Mouse (Mus musculus) lung, embryonic 15.5 days (tissue): ENCODE measurements around the gene Eif2b5. TPM values are rescaled to one million over a fixed set of nuclear protein-coding genes. Genes with fewer than 3 reads are reported as not detected.
"Not testable (repeated sequence)": the region's sequence is repeated elsewhere in the genome, so short reads cannot be mapped to it uniquely, and the experiment has no call there.

Experiments
- ATAC-seq: fragments of 200-750 bp; cut with Nextera tagmentation; 2 replicates; pipeline ENCODE4 v1.8.0; 2017; ENCODE audit warnings: moderate number of reproducible peaks, borderline replicate concordance; ENCODE audit not compliant: low FRiP score, low TSS enrichment; ENCODE audit errors: extremely low read depth
- H3K27ac ChIP-seq: fragments of 300-500 bp; sonication (generic); 2 replicates; pipeline ENCODE4 v1.5.1; 2015; ENCODE audit warnings: moderate library complexity, mild to moderate bottlenecking, inconsistent platforms
- H3K27me3 ChIP-seq: fragments of 300-500 bp; sonication (generic); 2 replicates; pipeline ENCODE4 v1.6.1; 2015; ENCODE audit warnings: inconsistent platforms
- H3K36me3 ChIP-seq: fragments of 300-500 bp; sonication (generic); 2 replicates; pipeline ENCODE4 v1.6.1; 2015; ENCODE audit warnings: inconsistent platforms
- H3K4me1 ChIP-seq: fragments of 300-500 bp; sonication (generic); 2 replicates; pipeline ENCODE4 v1.6.1; 2015; ENCODE audit warnings: inconsistent platforms
- H3K4me2 ChIP-seq: fragments of 300-500 bp; sonication (generic); 2 replicates; pipeline ENCODE4 v1.6.1; 2015; ENCODE audit warnings: inconsistent platforms, mild to moderate bottlenecking, moderate library complexity
- H3K4me3 ChIP-seq: fragments of 300-500 bp; sonication (generic); 2 replicates; pipeline ENCODE4 v1.5.1; 2015; ENCODE audit warnings: mild to moderate bottlenecking, inconsistent platforms
- H3K9ac ChIP-seq: fragments of 300-500 bp; sonication (generic); 2 replicates; pipeline ENCODE4 v1.6.1; 2015; ENCODE audit warnings: inconsistent platforms
- H3K9me3 ChIP-seq: fragments of 300-500 bp; sonication (generic); 2 replicates; pipeline ENCODE4 v1.6.1; 2016; ENCODE audit warnings: inconsistent platforms
- WGBS: fragments of 180-500 bp; shearing (Covaris S2); methylation state at CpG from one replicate; pipeline ENCODE4 v1.1.7; 2015; 5-methylcytosine and 5-hydroxymethylcytosine counted together
- polyA plus RNA-seq: library from polyadenylated mRNA; unstranded; fragments of >200 nt; fragmentation: Nextera tagmentation; extraction: Ambion mirVana; gene quantifications from 2 replicates; pipeline ENCODE4 v1.2.1, GENCODE M21; 2015

Eif2b5 gene
- 106 TPM in 2 replicates for polyA plus RNA-seq

DNA sequence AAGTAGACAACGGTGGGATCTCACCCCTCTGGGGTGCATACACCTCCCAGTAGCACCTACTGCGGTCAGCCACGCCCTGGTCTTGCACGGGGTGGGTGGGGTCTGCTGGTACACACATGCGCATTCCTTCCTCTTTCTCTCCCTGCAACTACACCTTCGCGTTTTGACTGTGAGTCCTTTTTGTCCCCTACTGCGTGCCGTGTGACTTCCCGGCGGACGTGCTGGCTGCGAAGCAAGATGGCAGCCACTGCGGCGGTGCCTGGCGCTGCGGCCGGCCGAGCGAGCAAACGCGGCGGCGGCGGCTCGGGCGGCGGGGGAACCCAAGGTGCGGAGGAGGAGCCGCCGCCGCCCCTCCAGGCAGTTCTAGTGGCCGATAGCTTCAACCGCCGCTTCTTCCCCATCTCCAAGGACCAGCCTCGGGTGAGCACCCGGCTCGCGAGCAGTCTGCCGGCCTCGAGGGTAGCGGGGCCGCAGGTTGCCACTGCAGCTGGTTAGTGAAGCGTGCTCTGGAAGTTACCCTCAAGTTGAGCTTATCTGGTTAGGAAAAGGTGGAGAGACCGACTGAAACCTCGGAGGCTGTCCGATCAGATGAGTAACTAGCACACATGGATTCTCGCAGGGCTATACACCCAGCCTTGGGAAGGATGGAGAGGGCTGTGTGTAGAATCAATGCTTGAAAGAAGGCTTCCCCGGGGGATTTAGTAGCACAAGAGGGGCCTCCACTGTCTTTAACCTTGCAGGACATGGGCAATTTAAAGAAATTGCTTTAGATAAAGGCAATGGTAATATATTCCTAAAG is at the start of gene Eif2b5:
Gene Eif2b5 (plus strand): TSS at position 141 of the 799 bp plus-strand sequence.
- Histone ChIP-seq H3K4me2 (peak within 1 kb of the TSS; percentile 87), H3K4me3 (peak within 1 kb of the TSS; percentile 72), H3K27me3 (no peaks in the 10 kb centered on the region), H3K9ac (peak within 1 kb of the TSS; percentile 79), H3K36me3 (peaks cover 29% of the 10 kb centered on the region), H3K9me3 (no peaks in the 10 kb centered on the region), H3K4me1 (peaks cover 18% of the 10 kb centered on the region), H3K27ac (peak within 1 kb of the TSS; percentile 80)
- WGBS = under 1% methylated on average over 49 of the region's 49 CpGs
- ATAC-seq = peak; percentile 93

DNA sequence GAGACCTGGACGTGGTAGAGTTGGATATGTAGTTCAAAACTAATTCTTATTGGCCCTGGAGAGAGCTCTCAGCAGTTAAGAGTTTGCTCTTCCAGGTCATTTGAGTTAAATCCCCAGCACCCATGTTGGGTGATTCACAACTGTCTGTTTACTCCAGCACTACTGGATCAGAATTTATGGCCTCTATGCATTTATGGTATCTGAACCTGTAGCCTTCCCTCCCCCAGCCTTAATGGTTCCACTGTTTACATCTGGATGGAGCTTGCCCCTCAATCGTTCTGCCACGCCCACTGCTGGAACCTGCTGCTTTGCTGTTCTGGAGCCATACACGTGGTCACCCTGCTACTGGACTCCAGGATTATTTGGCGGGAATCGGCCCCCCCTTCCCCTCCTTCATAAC is 46.8 kb upstream of the Eif2b5 start:
- 68% methylated on average over 6 of the region's 6 CpGs for WGBS
- H3K4me1 ChIP-seq = no peaks in the 10 kb centered on the region
- no peaks in the 10 kb centered on the region for H3K36me3 ChIP-seq
- H3K4me3 ChIP-seq = no peak overlapping the region
- no peak overlapping the region for H3K9ac ChIP-seq
- H3K4me2 ChIP-seq = no peak overlapping the region
- H3K27ac ChIP-seq = no peak overlapping the region
- H3K9me3 ChIP-seq = no peaks in the 10 kb centered on the region
- no peaks in the 10 kb centered on the region for H3K27me3 ChIP-seq
- ATAC-seq = no peak

DNA sequence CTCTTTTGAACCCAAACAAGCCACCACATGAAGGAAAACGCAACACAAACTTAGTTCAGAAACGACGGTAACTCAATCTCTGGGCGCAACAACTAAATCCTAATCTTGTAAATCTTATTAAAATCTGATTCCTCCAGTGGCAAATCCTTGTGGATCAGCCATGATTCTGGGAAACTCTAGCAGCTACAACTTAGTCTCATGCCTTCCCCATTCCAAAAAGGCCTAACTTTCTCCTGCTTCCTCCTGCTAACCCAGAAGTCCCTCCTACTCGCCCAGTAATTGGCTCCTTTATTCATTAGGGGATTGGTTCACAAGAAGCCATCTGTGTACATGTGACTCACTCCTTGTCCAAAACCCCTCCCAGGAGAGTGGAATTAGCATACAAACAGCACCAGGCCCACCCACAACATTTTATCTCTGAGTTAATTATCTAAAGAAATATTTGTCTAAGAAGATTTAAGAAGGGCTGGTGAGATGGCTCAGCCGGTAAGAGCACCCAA is 44.4 kb upstream of the Eif2b5 start:
- H3K27ac ChIP-seq = no peak overlapping the region
- H3K4me1 ChIP-seq = no peaks in the 10 kb centered on the region
- 94% methylated on average over 6 of the region's 6 CpGs for WGBS
- no peaks in the 10 kb centered on the region for H3K27me3 ChIP-seq
- no peak overlapping the region for H3K4me3 ChIP-seq
- no peaks in the 10 kb centered on the region for H3K36me3 ChIP-seq
- no peak overlapping the region for H3K9ac ChIP-seq
- no peaks in the 10 kb centered on the region for H3K9me3 ChIP-seq
- ATAC-seq = no peak
- H3K4me2 ChIP-seq = no peak overlapping the region

DNA sequence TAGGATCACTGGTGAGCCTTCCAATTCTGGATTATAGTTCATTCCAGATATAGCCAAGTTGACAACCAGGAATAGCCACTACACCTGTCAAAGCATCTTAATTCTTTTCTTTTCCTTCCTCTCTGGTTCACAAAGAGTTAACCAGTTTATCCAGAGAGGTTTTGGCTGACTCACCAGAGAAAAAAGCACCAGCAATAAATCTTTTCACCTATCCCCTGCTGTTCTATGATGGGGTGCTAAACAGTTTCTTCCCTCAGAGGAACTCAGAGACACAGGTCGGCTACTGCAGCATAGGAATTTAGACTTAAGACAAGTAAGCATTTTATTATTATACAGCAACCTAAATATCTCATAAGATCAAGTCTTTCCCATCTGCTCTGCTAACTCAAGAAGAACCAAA is 42.5 kb upstream of the Eif2b5 start:
- Histone ChIP-seq H3K27ac (no peak overlapping the region), H3K9me3 (no peaks in the 10 kb centered on the region), H3K9ac (no peak overlapping the region), H3K4me3 (no peak overlapping the region), H3K4me1 (no peaks in the 10 kb centered on the region), H3K36me3 (no peaks in the 10 kb centered on the region), H3K4me2 (no peak overlapping the region), H3K27me3 (no peaks in the 10 kb centered on the region)
- 12% methylated on average over 1 of the region's 1 CpGs for WGBS
- no peak for ATAC-seq

DNA sequence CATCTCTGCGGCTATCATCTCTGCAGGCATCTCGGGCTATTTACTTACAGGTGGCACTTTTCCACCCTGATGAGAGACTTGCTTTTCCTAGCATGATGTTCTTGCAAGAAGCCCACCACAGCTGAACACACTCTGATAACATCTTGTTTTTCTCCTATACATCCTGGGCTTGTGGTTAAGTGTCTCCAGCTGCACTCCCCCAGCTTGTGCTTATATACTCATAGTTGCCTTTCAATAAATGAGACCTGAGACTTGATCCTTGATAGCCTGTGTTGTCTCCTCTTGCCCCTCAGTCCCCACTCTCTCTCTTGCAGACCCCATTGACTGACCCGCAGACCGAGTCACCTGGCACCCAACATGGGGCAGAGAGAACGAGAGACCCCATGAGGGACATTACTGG is 39.9 kb upstream of the Eif2b5 start:
- ATAC-seq = not testable (repeated sequence)

DNA sequence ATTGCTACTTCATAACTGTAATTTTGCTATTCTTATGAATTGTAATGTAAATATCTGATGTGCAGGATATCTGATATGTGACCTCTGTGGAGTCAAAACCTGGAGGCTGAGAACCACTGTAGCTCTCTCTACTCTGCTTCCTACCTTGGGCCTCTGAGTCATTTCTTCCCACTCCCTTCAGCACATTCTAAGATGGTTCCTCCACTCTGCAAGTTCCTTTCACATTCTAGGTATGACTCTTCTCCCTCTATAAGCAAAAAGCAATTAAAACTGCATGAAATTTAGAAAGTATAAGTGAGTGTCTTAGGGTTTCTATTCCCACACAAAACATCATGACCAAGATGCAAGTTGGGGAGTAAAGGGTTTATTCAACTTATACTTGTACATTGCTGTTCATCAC is 33.9 kb upstream of the Eif2b5 start:
- H3K36me3 ChIP-seq = no peaks in the 10 kb centered on the region
- ATAC-seq = no peak
- no peaks in the 10 kb centered on the region for H3K9me3 ChIP-seq
- no peak overlapping the region for H3K27ac ChIP-seq
- no peak overlapping the region for H3K9ac ChIP-seq
- H3K4me2 ChIP-seq = no peak overlapping the region
- H3K27me3 ChIP-seq = no peaks in the 10 kb centered on the region
- H3K4me3 ChIP-seq = no peak overlapping the region
- H3K4me1 ChIP-seq = no peaks in the 10 kb centered on the region

More for the DNA sequence above, 39.9 kb upstream of the Eif2b5 start:
- H3K4me2 ChIP-seq, H3K27ac ChIP-seq, H3K27me3 ChIP-seq, H3K36me3 ChIP-seq, H3K9me3 ChIP-seq, H3K4me3 ChIP-seq, H3K4me1 ChIP-seq, H3K9ac ChIP-seq: not testable (repeated sequence)
- WGBS = 85% methylated on average over 5 of the region's 5 CpGs

DNA sequence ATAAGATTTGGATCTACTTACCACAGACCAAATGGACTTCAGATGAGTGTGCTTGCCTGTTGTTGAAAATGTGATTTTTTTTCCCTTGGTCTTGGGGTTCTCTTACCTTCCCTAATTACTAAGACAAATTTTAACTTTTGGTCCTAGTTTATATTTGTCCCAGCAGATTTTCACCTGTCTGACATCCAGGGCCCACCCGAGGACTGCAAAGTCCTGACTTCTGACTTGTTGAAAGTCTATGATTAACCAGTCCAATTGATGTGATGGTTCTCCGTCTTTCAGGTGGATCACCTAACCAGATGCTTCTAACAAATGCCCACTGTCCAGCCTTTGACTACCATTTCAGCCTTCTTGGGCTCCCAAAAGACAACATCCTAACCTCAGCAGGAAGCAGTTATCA is 27.6 kb upstream of the Eif2b5 start:
- no peak overlapping the region for H3K4me2 ChIP-seq
- H3K4me3 ChIP-seq = no peak overlapping the region
- no peak overlapping the region for H3K9ac ChIP-seq
- 82% methylated on average over 2 of the region's 2 CpGs for WGBS
- no peak overlapping the region for H3K27ac ChIP-seq
- no peaks in the 10 kb centered on the region for H3K36me3 ChIP-seq
- no peaks in the 10 kb centered on the region for H3K27me3 ChIP-seq
- no peaks in the 10 kb centered on the region for H3K9me3 ChIP-seq
- H3K4me1 ChIP-seq = peaks cover 8% of the 10 kb centered on the region; the same call in 1 of the 2 replicates
- ATAC-seq = no peak

DNA sequence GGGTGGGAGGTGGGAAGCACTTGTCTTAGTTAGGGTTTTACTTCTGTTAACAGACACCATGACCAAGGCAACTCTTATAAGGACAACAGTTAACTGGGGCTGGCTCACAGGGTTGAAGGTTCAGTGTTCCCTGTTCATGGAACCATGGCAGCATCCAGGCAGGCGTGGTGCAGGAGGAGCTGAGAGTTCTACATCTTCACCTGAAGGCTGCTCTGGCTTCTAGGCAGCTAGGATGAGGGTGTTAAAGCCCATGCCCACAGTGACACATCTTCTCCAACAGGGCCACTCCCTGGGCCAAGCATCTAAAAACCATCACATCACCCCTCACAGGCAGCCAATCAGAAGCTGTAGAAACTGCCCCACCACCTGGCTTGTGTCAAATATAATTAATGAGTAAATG is 26.9 kb upstream of the Eif2b5 start:
- Histone ChIP-seq H3K27ac (no peak overlapping the region), H3K4me3 (no peak overlapping the region), H3K4me1 (peaks cover 9% of the 10 kb centered on the region; the same call in 1 of the 2 replicates), H3K9me3 (no peaks in the 10 kb centered on the region), H3K9ac (no peak overlapping the region), H3K27me3 (no peaks in the 10 kb centered on the region), H3K4me2 (no peak overlapping the region), H3K36me3 (no peaks in the 10 kb centered on the region)
- WGBS = 71% methylated on average over 1 of the region's 1 CpGs
- no peak for ATAC-seq

DNA sequence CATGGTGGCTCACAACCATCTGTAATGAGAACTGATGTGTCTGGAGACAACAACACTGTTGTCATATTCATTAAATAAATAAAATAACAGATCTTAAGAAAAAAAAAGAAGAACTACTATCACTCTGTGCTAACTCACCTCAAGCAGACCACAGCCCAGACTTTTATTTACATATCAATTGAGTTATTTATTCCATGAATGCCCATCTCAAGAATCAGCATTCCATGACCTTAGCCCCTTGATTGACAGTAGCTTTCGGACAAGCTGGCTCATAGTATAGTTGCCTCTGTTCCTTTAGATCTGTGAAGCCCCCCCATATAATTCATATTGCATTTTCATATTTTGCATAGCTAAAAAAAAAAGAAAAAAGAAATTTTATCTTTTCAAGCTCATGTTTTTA is 24.9 kb upstream of the Eif2b5 start:
- Histone ChIP-seq H3K4me2 (no peak overlapping the region), H3K27ac (no peak overlapping the region), H3K36me3 (no peaks in the 10 kb centered on the region), H3K9ac (no peak overlapping the region), H3K27me3 (no peaks in the 10 kb centered on the region), H3K9me3 (no peaks in the 10 kb centered on the region), H3K4me3 (no peak overlapping the region), H3K4me1 (peaks cover 14% of the 10 kb centered on the region; the same call in 1 of the 2 replicates)
- no peak for ATAC-seq
- WGBS = 82% methylated on average over 1 of the region's 1 CpGs

DNA sequence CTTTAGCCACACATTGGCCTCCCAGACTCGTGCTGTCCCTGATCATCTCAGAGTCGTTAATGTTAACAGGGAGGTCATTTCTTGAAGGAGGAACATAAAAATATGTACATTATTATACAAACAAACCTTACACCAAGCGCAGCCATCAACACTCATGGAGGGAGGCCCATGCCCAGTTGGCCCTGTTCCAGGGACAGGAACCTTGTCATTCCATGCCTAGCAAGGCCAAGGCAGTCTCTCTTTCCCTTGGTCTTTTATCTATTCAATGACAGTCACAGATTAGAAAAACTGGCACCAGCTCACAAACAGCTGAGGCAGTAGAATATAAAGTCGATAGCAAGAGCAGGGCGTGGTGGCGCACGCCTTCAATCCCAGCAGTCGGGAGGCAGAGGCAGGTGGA is 24.4 kb upstream of the Eif2b5 start:
- no peaks in the 10 kb centered on the region for H3K36me3 ChIP-seq
- ATAC-seq = no peak
- H3K27ac ChIP-seq = peak overlapping the region; percentile 92; the same call in 1 of the 2 replicates
- H3K4me3 ChIP-seq = no peak overlapping the region
- H3K27me3 ChIP-seq = no peaks in the 10 kb centered on the region
- H3K9me3 ChIP-seq = no peaks in the 10 kb centered on the region
- no peak overlapping the region for H3K9ac ChIP-seq
- 75% methylated on average over 8 of the region's 8 CpGs for WGBS
- peaks cover 14% of the 10 kb centered on the region; the same call in 1 of the 2 replicates for H3K4me1 ChIP-seq
- no peak overlapping the region for H3K4me2 ChIP-seq

DNA sequence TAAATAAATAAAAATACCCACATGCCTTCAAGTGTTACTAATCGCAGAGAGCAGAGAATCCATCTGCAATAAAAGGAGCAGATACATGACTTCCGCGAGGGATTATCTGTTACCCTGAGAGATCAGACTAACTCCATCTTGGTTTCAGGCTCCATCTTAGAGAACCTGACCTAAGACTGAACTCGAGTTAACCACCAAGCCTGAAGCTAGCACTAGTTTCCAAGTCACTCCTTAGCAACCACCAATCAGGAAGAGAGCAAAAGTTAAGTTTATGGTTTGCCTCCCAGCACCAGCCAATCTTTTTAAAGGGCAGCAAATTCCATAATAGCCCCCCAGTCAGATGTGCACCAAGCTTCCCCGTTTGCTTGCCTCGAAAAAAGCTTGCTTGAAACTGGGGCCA is 23.8 kb upstream of the Eif2b5 start:
- Histone ChIP-seq H3K4me2 (peak overlapping the region; percentile 13; the same call in 1 of the 2 replicates), H3K27ac (peak overlapping the region; percentile 92), H3K36me3 (no peaks in the 10 kb centered on the region), H3K27me3 (no peaks in the 10 kb centered on the region), H3K9ac (no peak overlapping the region), H3K4me1 (peaks cover 14% of the 10 kb centered on the region; the same call in 1 of the 2 replicates), H3K9me3 (no peaks in the 10 kb centered on the region), H3K4me3 (no peak overlapping the region)
- 72% methylated on average over 6 of the region's 6 CpGs for WGBS
- ATAC-seq = no peak

DNA sequence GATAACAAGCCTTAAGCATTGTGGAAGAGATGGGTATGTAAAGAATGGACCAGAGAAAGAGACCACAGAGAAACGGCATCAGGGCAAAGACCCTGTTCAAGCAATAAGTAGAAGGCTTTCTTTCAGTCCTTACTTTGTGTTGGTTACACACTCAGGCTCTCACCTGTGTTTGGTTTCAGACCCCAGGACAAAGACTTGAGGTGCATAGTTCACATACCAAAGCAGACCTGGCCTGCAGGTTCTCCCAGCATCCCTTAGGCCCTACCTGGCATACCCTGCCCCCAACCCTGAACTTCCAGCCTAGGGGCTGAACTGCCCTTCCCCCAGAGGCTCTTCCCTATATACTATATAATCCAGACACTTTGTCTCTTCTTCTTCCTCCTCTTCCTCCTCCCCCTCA is 23.3 kb upstream of the Eif2b5 start:
- H3K9ac ChIP-seq = no peak overlapping the region
- H3K9me3 ChIP-seq = no peaks in the 10 kb centered on the region
- H3K4me1 ChIP-seq = peaks cover 14% of the 10 kb centered on the region; the same call in 1 of the 2 replicates
- H3K27me3 ChIP-seq = no peaks in the 10 kb centered on the region
- H3K4me2 ChIP-seq = peak overlapping the region; percentile 13; the same call in 1 of the 2 replicates
- ATAC-seq = 0 out of 2 replicates have a peak, but pooled peaks have one; percentile 41
- WGBS = 79% methylated on average over 1 of the region's 1 CpGs
- no peak overlapping the region for H3K4me3 ChIP-seq
- peak overlapping the region; percentile 92 for H3K27ac ChIP-seq
- no peaks in the 10 kb centered on the region for H3K36me3 ChIP-seq
